12 mouse cellular contexts compared by ENCODE assay signal in genomic region chr12:55774316-55774715, GRCm38 (mm10).
"Had no signal": no experiment of that assay in that cellular context is flagged by ENCODE, and none has a peak within 500 bp of the region (broad histone marks: within the 10 kb centered on the region; RNA-seq: fewer than 3 reads in every experiment).

No protein-coding gene starts in this region.

- H3K4me2 ChIP-seq: limb, embryonic 15.5 days; liver, embryonic 13.5 days; lung, embryonic 15.5 days; neural tube, embryonic 13.5 days had no signal

- ATAC-seq: liver, postnatal 0 days had no signal

- DNase-seq: kidney, adult 18-20 months; kidney, postnatal 10 days; liver, embryonic 13.5 days; liver, postnatal 0 days; midbrain, embryonic 14.5 days; right cerebral cortex, adult 18-20 months; thymus, adult 18-20 months; thymus, postnatal 14 days had no signal

- H3K9ac ChIP-seq: limb, embryonic 15.5 days; liver, embryonic 13.5 days; liver, postnatal 0 days; lung, embryonic 15.5 days; neural tube, embryonic 13.5 days had no signal

- H3K27me3 ChIP-seq: limb, embryonic 15.5 days; liver, embryonic 13.5 days; lung, embryonic 15.5 days; neural tube, embryonic 13.5 days had no signal

- H3K9me3 ChIP-seq: limb, embryonic 15.5 days; liver, embryonic 13.5 days; lung, embryonic 15.5 days; midbrain, embryonic 10.5 days; neural tube, embryonic 13.5 days had no signal

- H3K4me3 ChIP-seq: limb, embryonic 15.5 days; liver, embryonic 13.5 days; lung, embryonic 15.5 days; midbrain, embryonic 10.5 days; neural tube, embryonic 13.5 days had no signal

- H3K27ac ChIP-seq: limb, embryonic 15.5 days; liver, embryonic 13.5 days; lung, embryonic 15.5 days; midbrain, embryonic 10.5 days; neural tube, embryonic 13.5 days had no signal

- H3K4me1 ChIP-seq: limb, embryonic 15.5 days; liver, embryonic 13.5 days; lung, embryonic 15.5 days; midbrain, embryonic 10.5 days; neural tube, embryonic 13.5 days had no signal
